Mouse (Mus musculus) ZHBTc4 (cell line): ENCODE results near the gene Psmb8.

ENCODE experiments used
- DNase-seq: peaks from one replicate; pipeline ENCODE4 v3.0.0-alpha.2; 2011; ENCODE audit warnings: low read depth, low spot score

The Psmb8 gene

GRCm38 (mm10) chr17:34192852-34193251 lies 4.7 kb upstream of the Psmb8 start:
- peak; percentile 23 for DNase-seq

- no peak for DNase-seq
Measured at GRCm38 (mm10) chr17:34193468-34193867, 4.1 kb upstream of the Psmb8 start.

GRCm38 (mm10) chr17:34194723-34195122 lies 2.8 kb upstream of the Psmb8 start:
- DNase-seq = no peak

DNA sequence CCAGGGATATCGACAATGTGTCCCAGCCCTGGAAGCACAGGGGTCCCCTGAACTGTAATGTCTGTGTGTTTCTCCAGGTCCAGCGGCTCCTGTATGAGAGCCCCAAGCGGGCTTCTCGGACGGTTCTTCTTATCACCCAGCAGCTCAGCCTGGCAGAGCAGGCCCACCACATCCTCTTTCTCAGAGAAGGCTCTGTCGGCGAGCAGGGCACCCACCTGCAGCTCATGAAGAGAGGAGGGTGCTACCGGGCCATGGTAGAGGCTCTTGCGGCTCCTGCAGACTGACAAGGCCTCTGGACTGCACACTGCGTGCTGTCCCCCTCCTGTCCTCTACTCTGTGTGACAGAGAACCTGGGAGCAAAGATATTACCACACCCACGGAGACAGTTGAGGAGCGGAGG lies 1.0 kb upstream of the Psmb8 start:
- no peak for DNase-seq

DNA sequence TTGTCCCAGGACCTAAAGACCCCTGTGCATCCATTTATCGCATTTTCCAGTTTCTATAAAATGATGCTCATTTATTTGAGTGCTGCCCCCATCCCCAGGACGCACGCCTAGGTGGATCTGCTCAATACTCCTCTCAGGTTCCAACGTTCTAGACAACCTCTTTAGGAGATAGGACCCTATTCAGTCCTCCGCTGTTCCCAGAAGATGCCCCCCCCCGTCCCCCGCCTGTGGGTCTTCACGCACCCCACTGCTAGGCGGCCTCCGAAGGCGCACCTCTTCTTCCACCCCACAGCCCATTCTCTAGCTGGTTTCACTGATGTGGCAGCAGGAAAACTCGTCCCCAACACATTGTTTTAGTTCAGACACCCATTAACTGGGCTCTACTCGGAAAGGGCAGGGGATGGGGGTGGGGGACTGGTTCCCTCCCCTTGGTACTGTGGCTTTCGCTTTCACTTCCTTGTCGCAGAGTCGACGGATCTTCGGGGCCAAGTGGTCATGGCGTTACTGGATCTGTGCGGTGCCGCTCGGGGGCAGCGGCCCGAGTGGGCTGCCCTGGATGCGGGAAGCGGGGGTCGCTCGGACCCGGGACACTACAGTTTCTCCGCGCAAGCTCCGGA lies 491 bp downstream of the Psmb8 start:
- DNase-seq = peak; percentile 35

DNA sequence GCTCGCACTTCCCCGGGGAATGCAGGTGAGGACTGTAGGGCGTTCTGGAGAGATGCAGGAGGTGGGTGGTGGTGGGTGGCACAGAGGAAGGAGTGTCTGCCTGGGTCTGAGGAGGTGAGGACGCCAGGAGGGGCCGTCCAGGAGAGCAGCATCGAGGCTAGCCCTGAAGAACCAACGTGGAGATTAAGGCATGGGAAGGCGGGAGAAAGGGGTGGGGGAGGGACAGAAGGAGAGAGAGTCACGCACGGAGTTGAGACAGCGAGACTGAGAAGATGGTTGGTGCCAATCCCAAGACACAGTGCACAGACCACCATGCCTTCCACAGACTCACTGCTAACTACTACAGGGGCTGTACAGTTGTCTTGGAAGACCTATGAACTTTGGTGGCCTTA lies 996 bp downstream of the Psmb8 start:
- DNase-seq = no peak

GRCm38 (mm10) chr17:34199050-34199619 lies 1.6 kb downstream of the Psmb8 start:
- no peak for DNase-seq

- no peak for DNase-seq
Measured at GRCm38 (mm10) chr17:34200047-34200446, 2.5 kb downstream of the Psmb8 start.

DNA sequence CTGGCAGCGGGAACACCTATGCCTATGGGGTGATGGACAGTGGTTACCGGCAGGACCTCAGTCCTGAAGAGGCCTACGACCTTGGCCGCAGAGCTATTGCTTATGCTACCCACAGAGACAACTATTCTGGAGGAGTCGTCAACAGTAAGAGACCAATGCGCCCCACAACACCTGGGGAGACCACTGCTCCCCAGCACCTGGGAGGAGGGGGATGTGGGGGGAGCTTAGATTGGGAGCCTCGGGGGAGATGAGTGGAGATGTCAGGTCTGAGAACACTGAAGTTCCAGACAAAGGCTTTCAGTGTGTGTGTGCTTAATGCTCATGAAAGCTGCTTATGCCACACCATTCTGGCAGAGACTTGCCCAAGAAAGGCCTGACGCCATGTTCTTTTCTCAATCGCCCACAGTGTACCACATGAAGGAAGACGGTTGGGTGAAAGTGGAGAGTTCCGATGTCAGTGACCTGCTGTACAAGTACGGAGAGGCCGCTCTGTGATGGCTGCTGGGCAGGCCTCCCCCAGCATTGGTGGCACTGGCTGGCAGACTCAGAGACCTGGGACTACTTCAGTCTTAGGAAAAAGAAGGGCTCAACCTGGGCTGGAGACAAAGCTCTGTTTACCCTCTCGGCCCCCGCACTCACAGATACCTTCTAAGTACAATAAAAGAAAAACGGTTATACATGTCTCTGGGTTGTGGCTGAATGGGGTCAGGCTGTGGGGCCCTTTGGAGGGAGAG lies 3.4 kb downstream of the Psmb8 start:
- no peak for DNase-seq

DNA sequence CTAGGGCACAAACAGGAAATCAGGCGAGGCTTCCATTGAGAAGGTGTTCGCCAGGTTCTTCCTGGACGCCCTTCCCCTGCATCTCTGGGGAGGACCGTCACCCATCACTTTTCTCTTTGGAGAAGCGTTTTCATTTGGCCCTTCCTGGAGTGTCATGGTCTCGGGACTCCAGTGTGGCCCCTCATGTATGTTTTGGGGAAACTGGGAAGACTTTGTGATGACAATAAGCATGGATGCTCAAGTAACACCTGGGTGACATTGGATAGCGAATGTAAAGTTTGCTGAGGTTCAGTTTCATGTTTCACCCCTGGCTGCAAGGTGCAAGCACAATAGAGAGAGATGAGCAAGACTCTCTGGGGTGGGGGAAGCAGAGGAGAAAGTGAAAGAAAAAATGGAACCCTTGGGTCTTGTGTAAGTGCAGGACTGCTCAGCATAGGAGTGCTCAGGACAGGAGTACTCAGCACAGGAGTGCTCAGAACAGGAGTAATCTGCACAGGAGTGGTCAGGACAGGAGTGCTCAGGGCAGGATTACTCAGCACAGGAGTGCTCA lies 4.1 kb downstream of the Psmb8 start:
- no peak for DNase-seq

DNA sequence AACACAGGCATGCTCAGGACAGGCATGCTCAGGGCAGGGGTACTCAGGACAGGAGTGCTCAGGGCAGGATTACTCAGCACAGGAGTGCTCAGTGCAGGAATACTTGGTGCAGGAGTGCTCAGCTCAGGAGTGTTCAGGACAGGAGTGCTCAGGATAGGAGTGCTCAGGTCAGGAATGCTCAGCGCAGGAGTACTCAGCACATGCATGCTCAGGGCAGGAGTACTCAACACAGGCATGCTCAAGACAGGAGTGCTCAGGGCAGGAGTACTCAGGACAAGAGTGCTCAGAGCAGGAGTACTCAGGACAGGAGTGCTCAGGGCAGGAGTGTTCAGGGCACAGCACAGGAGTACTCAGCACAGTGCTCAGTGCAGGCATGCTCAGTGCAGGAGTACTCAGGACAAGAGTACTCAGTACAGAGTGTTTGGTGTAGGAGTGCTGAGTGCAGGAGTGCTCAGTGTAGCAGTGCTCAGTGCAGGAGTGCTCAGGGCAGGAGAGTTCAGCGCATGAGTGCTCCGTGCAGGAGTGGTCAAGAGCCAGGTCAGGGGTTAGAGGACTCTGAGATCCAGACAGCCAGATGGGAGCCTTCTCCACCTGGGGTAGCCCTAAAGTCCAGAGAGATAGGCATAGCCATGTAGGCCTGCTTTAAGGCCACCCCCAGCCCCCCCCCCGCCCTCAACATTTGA lies 5.4 kb downstream of the Psmb8 start:
- no peak for DNase-seq

- DNase-seq = no peak
Measured at GRCm38 (mm10) chr17:34203444-34203843, 5.9 kb downstream of the Psmb8 start, which contains the start of gene Tap2. Tap2 (plus strand) TSS chr17:34203527.

- peak; percentile 87 for DNase-seq
Measured at GRCm38 (mm10) chr17:34204303-34205010, 6.9 kb downstream of the Psmb8 start.

- peak; percentile 25 for DNase-seq
Measured at GRCm38 (mm10) chr17:34205021-34205745, 7.7 kb downstream of the Psmb8 start.

GRCm38 (mm10) chr17:34205746-34206176 lies 8.2 kb downstream of the Psmb8 start:
- DNase-seq = peak; percentile 64

DNA sequence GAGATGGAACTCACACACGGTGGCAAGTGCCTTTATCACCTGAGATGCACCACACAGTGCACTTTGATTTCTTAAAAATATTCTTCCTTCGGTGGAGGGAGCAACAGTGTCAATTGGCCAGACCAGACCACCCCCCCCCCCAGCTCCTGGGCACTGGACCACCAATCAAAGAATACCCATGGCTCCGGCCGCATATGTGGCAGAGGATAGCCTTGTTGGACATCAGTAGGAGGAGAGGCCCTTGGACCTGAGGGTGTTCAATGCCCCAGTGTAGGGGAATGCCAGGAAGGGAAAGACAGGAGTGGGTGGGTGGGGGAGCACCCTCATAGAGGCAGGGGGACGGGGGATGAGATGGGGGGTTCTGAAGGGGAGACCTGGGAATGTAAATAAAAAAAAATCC lies 9.2 kb downstream of the Psmb8 start:
- no peak for DNase-seq

DNA sequence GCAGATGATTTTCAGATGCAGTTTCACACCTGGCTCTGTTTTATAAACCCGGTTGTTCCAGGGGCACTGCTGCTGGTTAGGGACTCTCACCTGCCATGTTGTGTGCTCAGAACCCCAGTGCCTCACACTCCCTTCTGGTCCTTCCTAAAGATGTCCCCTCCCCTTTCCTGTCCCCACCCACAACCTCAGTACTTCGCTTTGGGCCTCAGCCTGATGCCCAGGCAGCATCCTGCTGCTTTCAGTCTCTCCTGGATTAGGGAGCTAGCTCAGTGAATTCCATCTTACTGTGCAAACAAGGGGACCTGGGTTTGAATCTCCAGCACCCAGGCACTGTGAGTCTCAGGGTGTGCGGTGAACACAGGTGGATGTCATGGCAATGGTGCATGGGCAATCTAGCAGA lies 9.9 kb downstream of the Psmb8 start:
- no peak for DNase-seq

GRCm38 (mm10) chr17:34207866-34208265 lies 10.3 kb downstream of the Psmb8 start:
- no peak for DNase-seq

- no peak for DNase-seq
Measured at GRCm38 (mm10) chr17:34208421-34208820, 10.9 kb downstream of the Psmb8 start.

GRCm38 (mm10) chr17:34209680-34210079 lies 12.2 kb downstream of the Psmb8 start:
- DNase-seq = peak; percentile 49

DNA sequence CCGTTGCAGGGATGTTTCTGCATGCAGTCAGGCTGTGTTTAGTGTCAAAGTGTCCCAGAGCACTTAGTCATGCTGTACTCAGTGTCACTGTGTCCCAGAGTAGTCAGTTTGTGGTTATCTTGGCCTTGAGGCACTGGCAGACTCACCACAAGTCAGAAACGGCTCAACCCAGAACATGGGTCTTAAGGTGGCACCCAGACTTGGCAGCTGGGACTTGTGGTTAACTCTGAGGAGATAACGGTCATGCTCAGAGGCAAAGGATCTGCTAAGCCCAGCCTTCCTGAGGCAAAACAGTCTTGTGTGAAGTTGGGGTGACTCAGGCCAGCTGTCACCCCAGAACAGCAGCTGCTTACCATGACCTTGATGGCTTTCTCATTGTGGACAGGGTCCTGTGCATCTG lies 13.1 kb downstream of the Psmb8 start:
- DNase-seq = no peak
